Mouse (Mus musculus) adrenal gland, adult (tissue): ENCODE measurements around the gene Grip1.

Experiments
- DNase-seq, 2 experiments: peaks; one replicate each; pipeline ENCODE4 v3.0.0; 2022 to 2023; ENCODE audit warnings: low spot score in 1 of 2; ENCODE audit not compliant: inconsistent age in 2 of 2

The Grip1 gene

GRCm38 (mm10) chr10:119917995-119918394 lies 464.4 kb downstream of the Grip1 start:
- DNase-seq, result no peak

GRCm38 (mm10) chr10:119927963-119928362 lies 474.3 kb downstream of the Grip1 start:
- no peak for DNase-seq

- DNase-seq, result no peak
Measured at GRCm38 (mm10) chr10:119928921-119929320, 475.3 kb downstream of the Grip1 start.

GRCm38 (mm10) chr10:119932794-119933193 lies 479.2 kb downstream of the Grip1 start:
- no peak for DNase-seq

- no peak for DNase-seq
Measured at GRCm38 (mm10) chr10:119933362-119933761, 479.7 kb downstream of the Grip1 start.

GRCm38 (mm10) chr10:119935231-119935630 lies 481.6 kb downstream of the Grip1 start:
- DNase-seq, result no peak

GRCm38 (mm10) chr10:119937481-119937880 lies 483.9 kb downstream of the Grip1 start:
- DNase-seq, result no peak

GRCm38 (mm10) chr10:119943906-119944305 lies 490.3 kb downstream of the Grip1 start:
- DNase-seq, result no peak

- DNase-seq, result no peak
Measured at GRCm38 (mm10) chr10:119951460-119951859, 497.8 kb downstream of the Grip1 start.

- DNase-seq, result no peak
Measured at GRCm38 (mm10) chr10:119957260-119957955, 503.8 kb downstream of the Grip1 start.

GRCm38 (mm10) chr10:119960915-119961314 lies 507.3 kb downstream of the Grip1 start:
- no peak for DNase-seq

- DNase-seq, result no peak
Measured at GRCm38 (mm10) chr10:119966321-119966720, 512.7 kb downstream of the Grip1 start.

GRCm38 (mm10) chr10:119979396-119979795 lies 525.8 kb downstream of the Grip1 start:
- DNase-seq, result no peak

GRCm38 (mm10) chr10:119980032-119980431 lies 526.4 kb downstream of the Grip1 start:
- no peak for DNase-seq

GRCm38 (mm10) chr10:119984299-119984698 lies 530.7 kb downstream of the Grip1 start:
- DNase-seq, result no peak

GRCm38 (mm10) chr10:119998475-119998874 lies 544.8 kb downstream of the Grip1 start:
- no peak for DNase-seq

- no peak for DNase-seq
Measured at GRCm38 (mm10) chr10:120002149-120002548, 548.5 kb downstream of the Grip1 start.

GRCm38 (mm10) chr10:120004096-120004495 lies 550.5 kb downstream of the Grip1 start:
- no peak for DNase-seq

GRCm38 (mm10) chr10:120005581-120005980 lies 552.0 kb downstream of the Grip1 start:
- no peak for DNase-seq

GRCm38 (mm10) chr10:120012331-120012730 lies 558.7 kb downstream of the Grip1 start:
- DNase-seq, result no peak

- DNase-seq, result no peak
Measured at GRCm38 (mm10) chr10:120015117-120015516, 561.5 kb downstream of the Grip1 start.

GRCm38 (mm10) chr10:120026437-120026836 lies 572.8 kb downstream of the Grip1 start:
- no peak for DNase-seq

- DNase-seq, result no peak
Measured at GRCm38 (mm10) chr10:120030901-120031300, 577.3 kb downstream of the Grip1 start.
